Mouse (Mus musculus): ENCODE results near the gene Tmem123. TPM values are rescaled to one million over a fixed set of nuclear protein-coding genes. Genes with fewer than 3 reads are reported as not detected.

The Tmem123 gene
- 13.0 and 21.7 TPM in 2 replicates for polyA plus RNA-seq (2014; fragmentation: Nextera tagmentation; extraction: Ambion mirVana)

DNA sequence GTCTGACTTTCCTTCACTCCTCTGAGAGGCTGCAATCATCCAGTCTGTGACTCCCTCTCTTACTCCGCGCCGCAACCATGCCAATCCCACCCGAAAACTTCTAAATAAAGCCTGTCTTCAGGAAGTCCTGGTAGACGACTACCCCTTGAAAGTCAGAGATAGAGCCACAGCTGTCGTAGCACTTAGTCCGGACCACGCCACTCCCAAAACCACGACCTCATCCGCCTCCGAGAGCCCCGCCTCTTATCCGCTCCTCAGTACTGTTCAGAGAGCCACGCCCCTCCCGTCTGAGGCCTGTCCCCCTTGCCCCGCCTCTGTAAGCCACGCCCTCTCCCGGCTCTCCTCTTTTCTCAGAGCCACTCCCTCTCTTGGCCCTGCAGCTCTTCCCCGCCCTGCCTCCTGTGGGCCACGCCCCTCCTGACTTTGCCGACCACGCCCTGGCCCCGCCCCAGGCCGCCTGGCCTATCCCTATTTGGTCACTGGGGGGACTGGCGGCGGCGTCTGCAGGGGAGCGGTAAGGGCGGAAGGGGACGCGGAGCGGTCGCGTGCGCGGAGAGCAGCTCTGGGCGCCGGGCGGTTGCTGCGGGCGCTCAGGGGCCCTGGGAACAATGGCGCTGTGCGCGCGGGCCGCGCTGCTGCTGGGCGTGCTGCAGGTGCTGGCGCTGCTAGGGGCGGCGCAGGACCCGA is at the start of gene Tmem123:
Gene Tmem123, plus strand, starts transcription at position 428 of the 687 bp plus-strand sequence.
- 1% methylated on average over 52 of the region's 52 CpGs for WGBS
- Histone ChIP-seq H3K27me3 (ENCODE audit: control insufficient read depth, insufficient read depth, low read length) (no peaks in the 10 kb centered on the region), H3K36me3 (ENCODE audit: control insufficient read depth, insufficient read depth, low read length) (no peaks in the 10 kb centered on the region), H3K9me3 (ENCODE audit: control insufficient read depth, low read length) (no peaks in the 10 kb centered on the region), H3K9ac (replicated peaks; ENCODE audit: low read depth, low read length) (peak within 1 kb of the TSS; percentile 72), H3K4me2 (ENCODE audit: low read depth, low read length) (peak within 1 kb of the TSS; percentile 80), H3K4me3 (ENCODE audit: low read depth, low read length) (peak within 1 kb of the TSS; percentile 74), H3K4me1 (ENCODE audit: control insufficient read depth, insufficient read depth, low read length) (peaks cover 6% of the 10 kb centered on the region; the same call in 1 of the 2 replicates), H3K27ac (ENCODE audit: low read depth, low read length) (0 out of 2 replicates have a peak within 1 kb of the TSS, but pooled peaks have one; percentile 28)
- peak; percentile 96 for ATAC-seq (ENCODE audit: low read depth)

DNA sequence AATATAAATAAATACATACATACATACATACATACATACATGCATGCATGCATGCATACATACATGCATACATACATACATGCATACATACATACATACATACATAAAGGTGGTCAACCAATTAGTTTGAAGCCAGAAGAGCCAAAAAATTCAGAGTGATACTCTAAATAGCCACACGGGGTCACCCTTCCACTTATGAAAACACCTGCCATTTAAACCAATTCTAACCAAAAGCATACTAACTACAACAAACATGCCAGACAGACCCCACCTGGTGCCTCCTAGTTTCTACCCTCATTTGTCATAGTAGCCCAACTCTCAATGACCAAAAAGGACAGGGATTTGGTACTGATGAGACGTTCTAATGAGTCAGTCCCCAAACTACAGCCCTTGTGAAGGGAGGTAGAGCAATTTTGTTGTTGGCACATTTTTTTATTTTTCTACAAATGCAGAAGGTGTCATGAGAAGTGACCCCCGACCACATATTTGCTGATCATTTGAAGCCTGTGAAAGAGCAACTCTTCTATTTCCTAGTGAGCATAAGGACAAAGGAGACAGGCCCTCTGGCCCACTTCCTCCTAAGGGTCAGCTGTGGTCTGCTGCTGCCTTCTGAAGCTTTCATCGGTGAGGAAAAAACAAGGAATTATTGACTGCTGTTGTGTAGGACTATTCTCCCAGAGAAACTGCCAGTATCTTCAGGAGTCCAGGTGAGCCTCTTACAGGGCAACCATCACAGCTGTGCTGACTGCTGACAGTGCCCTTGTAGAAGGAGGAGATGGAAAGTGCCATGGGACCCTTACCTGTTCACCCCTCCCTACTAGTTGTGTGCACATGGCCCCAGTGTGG is 49.6 kb upstream of the Tmem123 start:
- Histone ChIP-seq H3K36me3 (ENCODE audit: control insufficient read depth, insufficient read depth, low read length) (no peaks in the 10 kb centered on the region), H3K27me3 (ENCODE audit: control insufficient read depth, insufficient read depth, low read length) (no peaks in the 10 kb centered on the region), H3K4me2 (ENCODE audit: low read depth, low read length) (no peak overlapping the region), H3K4me3 (ENCODE audit: low read depth, low read length) (no peak overlapping the region), H3K4me1 (ENCODE audit: control insufficient read depth, insufficient read depth, low read length) (no peaks in the 10 kb centered on the region), H3K9me3 (ENCODE audit: control insufficient read depth, low read length) (no peaks in the 10 kb centered on the region), H3K9ac (replicated peaks; ENCODE audit: low read depth, low read length) (no peak overlapping the region), H3K27ac (ENCODE audit: low read depth, low read length) (no peak overlapping the region)
- WGBS: 38% methylated on average over 4 of the region's 4 CpGs
- ATAC-seq (ENCODE audit: low read depth): peak; percentile 70; the same call in 1 of the 2 replicates

DNA sequence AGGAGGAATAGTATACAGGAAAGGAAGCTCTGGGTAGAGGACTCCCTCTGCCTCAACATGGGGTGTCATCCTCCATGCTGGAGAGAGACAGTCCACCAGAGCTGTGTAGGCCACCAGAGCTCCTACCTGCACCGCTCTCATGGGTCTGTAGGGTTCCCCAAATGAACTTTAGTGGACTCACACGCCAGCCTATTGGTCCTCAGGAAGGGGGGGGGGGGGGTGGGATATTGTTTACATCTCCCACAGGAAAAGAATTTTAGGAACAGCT is 49.0 kb upstream of the Tmem123 start:
- 85% methylated on average over 2 of the region's 2 CpGs for WGBS
- H3K27me3 ChIP-seq (ENCODE audit: control insufficient read depth, insufficient read depth, low read length): no peaks in the 10 kb centered on the region
- 0 out of 2 replicates have a peak, but pooled peaks have one; percentile 24 for ATAC-seq (ENCODE audit: low read depth)
- H3K4me3 ChIP-seq (ENCODE audit: low read depth, low read length): no peak overlapping the region
- H3K4me2 ChIP-seq (ENCODE audit: low read depth, low read length): no peak overlapping the region
- H3K27ac ChIP-seq (ENCODE audit: low read depth, low read length): no peak overlapping the region
- H3K9me3 ChIP-seq (ENCODE audit: control insufficient read depth, low read length): no peaks in the 10 kb centered on the region
- no peaks in the 10 kb centered on the region for H3K4me1 ChIP-seq (ENCODE audit: control insufficient read depth, insufficient read depth, low read length)
- no peaks in the 10 kb centered on the region for H3K36me3 ChIP-seq (ENCODE audit: control insufficient read depth, insufficient read depth, low read length)
- no peak overlapping the region for H3K9ac ChIP-seq (replicated peaks; ENCODE audit: low read depth, low read length)

DNA sequence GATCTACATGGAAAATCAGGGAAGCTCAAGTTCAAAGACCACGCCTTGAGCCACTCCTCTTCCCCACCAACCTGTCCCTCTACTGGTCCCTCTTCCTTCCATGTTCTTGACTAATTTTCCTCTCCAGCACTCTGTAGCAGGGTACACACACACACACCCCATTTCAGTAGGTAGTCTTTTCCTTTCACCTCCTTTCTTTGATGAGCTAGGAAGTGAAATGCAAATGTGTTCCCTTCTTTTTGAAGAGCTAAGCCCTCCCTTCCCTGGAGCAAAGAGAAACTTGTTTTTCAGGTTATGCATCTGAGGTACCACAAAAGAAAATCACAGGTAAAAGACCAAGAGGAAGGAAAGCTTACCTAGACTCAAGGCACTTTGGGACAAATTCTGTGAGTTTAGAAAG is 42.3 kb upstream of the Tmem123 start:
- H3K4me1 ChIP-seq (ENCODE audit: control insufficient read depth, insufficient read depth, low read length): no peaks in the 10 kb centered on the region
- H3K9me3 ChIP-seq (ENCODE audit: control insufficient read depth, low read length): no peaks in the 10 kb centered on the region
- no peak overlapping the region for H3K27ac ChIP-seq (ENCODE audit: low read depth, low read length)
- H3K4me3 ChIP-seq (ENCODE audit: low read depth, low read length): no peak overlapping the region
- no peaks in the 10 kb centered on the region for H3K27me3 ChIP-seq (ENCODE audit: control insufficient read depth, insufficient read depth, low read length)
- no peak overlapping the region for H3K4me2 ChIP-seq (ENCODE audit: low read depth, low read length)
- H3K36me3 ChIP-seq (ENCODE audit: control insufficient read depth, insufficient read depth, low read length): no peaks in the 10 kb centered on the region
- H3K9ac ChIP-seq (replicated peaks; ENCODE audit: low read depth, low read length): no peak overlapping the region
- WGBS: 95% methylated on average over 1 of the region's 1 CpGs
- no peak for ATAC-seq (ENCODE audit: low read depth)

DNA sequence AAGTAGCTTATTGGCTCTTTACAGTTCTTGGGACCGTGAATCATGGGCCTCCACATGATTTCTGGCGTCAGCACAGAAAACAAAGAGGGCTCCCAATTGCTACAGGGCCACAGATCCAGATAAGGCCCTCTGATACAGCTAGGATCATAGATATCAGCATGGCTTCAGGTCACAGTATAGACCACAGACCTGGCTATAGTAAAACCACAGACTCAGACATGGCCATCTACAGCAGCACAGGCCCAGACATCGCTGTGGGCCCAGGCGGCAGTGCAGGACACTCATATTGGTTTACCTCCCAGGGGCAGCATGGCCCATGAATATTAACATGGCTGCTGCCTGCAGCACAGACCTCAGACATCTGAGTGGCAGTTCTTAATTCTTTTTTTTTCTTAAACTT is 34.8 kb upstream of the Tmem123 start:
- WGBS: 75% methylated on average over 4 of the region's 4 CpGs
- no peak overlapping the region for H3K4me3 ChIP-seq (ENCODE audit: low read depth, low read length)
- H3K36me3 ChIP-seq (ENCODE audit: control insufficient read depth, insufficient read depth, low read length): no peaks in the 10 kb centered on the region
- no peak overlapping the region for H3K4me2 ChIP-seq (ENCODE audit: low read depth, low read length)
- H3K27ac ChIP-seq (ENCODE audit: low read depth, low read length): no peak overlapping the region
- H3K9ac ChIP-seq (replicated peaks; ENCODE audit: low read depth, low read length): no peak overlapping the region
- ATAC-seq (ENCODE audit: low read depth): no peak
- no peaks in the 10 kb centered on the region for H3K9me3 ChIP-seq (ENCODE audit: control insufficient read depth, low read length)
- H3K27me3 ChIP-seq (ENCODE audit: control insufficient read depth, insufficient read depth, low read length): no peaks in the 10 kb centered on the region
- no peaks in the 10 kb centered on the region for H3K4me1 ChIP-seq (ENCODE audit: control insufficient read depth, insufficient read depth, low read length)

DNA sequence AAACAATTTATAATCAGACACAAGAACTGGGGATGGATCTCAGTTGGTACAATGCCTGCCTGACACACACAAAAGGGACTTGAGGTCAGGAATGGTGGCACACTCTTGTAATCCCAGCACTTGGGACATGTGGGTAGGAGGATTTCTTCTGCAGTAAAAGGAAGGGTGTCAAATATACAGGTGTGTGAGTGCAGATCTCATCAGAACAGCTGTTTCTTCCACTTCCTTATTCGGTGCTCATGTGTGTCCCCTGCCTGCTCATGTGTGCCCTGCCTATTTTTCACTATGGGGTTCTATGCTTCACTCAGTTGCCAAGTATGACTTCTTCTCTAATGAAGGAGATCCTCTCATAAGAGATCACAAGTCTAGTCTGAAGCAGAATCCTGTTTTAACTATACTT is 21.1 kb upstream of the Tmem123 start:
- 77% methylated on average over 1 of the region's 1 CpGs for WGBS
- H3K27me3 ChIP-seq (ENCODE audit: control insufficient read depth, insufficient read depth, low read length): no peaks in the 10 kb centered on the region
- no peak overlapping the region for H3K4me3 ChIP-seq (ENCODE audit: low read depth, low read length)
- no peaks in the 10 kb centered on the region for H3K36me3 ChIP-seq (ENCODE audit: control insufficient read depth, insufficient read depth, low read length)
- no peak overlapping the region for H3K27ac ChIP-seq (ENCODE audit: low read depth, low read length)
- no peak overlapping the region for H3K4me2 ChIP-seq (ENCODE audit: low read depth, low read length)
- no peaks in the 10 kb centered on the region for H3K9me3 ChIP-seq (ENCODE audit: control insufficient read depth, low read length)
- no peak overlapping the region for H3K9ac ChIP-seq (replicated peaks; ENCODE audit: low read depth, low read length)
- ATAC-seq (ENCODE audit: low read depth): no peak
- no peaks in the 10 kb centered on the region for H3K4me1 ChIP-seq (ENCODE audit: control insufficient read depth, insufficient read depth, low read length)

DNA sequence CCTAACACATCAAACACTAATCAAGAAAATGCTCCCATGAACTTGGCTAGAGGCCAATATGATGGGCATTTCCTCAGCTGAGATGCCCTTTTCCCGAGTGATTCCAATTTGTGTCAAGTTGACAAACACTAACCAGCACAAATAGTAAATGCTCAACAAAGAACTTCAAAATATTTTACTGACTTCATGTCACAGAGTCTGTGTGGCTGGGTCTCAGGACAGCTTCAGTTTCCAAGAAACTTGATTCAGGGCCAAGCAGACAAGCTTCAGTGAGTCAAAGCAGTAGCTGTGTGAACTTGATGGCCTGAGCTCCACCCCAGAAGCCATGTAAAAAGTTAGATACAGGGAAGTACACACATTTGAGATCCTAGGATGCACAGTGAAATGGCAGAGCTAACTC is 19.7 kb upstream of the Tmem123 start:
- Histone ChIP-seq H3K36me3 (ENCODE audit: control insufficient read depth, insufficient read depth, low read length) (no peaks in the 10 kb centered on the region), H3K9me3 (ENCODE audit: control insufficient read depth, low read length) (no peaks in the 10 kb centered on the region), H3K9ac (replicated peaks; ENCODE audit: low read depth, low read length) (no peak overlapping the region), H3K4me1 (ENCODE audit: control insufficient read depth, insufficient read depth, low read length) (no peaks in the 10 kb centered on the region), H3K4me3 (ENCODE audit: low read depth, low read length) (no peak overlapping the region), H3K27ac (ENCODE audit: low read depth, low read length) (no peak overlapping the region), H3K4me2 (ENCODE audit: low read depth, low read length) (no peak overlapping the region), H3K27me3 (ENCODE audit: control insufficient read depth, insufficient read depth, low read length) (no peaks in the 10 kb centered on the region)
- ATAC-seq (ENCODE audit: low read depth): no peak
- 82% methylated on average over 1 of the region's 1 CpGs for WGBS

DNA sequence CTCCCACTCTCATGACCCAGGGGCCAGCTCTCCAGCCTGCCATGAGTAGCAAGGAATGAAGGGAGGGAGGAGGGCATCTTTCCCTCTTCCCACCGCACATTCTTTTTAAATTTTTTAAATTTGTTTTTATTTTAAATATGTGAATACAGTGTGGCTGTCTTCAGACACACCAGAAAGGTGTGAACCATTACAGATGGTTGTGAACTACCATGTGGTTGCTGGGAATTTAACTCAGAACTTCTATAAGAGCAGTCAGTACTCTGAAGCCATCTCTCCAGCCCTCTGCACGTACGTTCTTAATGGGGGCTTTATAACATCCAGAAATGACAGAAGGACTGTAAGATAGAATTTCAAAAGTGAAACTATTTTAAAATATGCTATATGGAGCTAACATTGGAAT is 15.0 kb upstream of the Tmem123 start:
- no peaks in the 10 kb centered on the region for H3K36me3 ChIP-seq (ENCODE audit: control insufficient read depth, insufficient read depth, low read length)
- ATAC-seq (ENCODE audit: low read depth): no peak
- WGBS: 91% methylated on average over 3 of the region's 3 CpGs

DNA sequence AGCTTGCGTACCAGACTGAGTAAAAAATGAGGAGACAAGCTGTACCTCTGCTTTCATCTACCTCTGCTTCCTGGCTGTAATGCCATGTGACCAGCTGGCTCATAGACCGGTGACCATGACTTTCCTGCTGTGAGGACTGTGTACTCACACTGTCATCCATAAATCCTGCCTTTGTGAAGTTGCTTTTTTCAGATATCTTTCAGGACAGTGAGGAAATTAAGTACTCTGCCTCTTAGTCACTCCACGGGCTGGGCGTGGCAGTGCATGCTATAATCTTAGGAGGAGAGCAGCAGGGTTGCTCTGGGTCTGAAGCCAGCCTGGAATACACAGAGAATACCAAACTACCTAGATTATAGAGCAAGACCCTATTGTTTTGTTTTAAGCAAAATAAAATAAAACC is 14.3 kb upstream of the Tmem123 start:
- H3K27ac ChIP-seq (ENCODE audit: low read depth, low read length): no peak overlapping the region
- H3K36me3 ChIP-seq (ENCODE audit: control insufficient read depth, insufficient read depth, low read length): no peaks in the 10 kb centered on the region
- no peak overlapping the region for H3K4me3 ChIP-seq (ENCODE audit: low read depth, low read length)
- no peaks in the 10 kb centered on the region for H3K9me3 ChIP-seq (ENCODE audit: control insufficient read depth, low read length)
- ATAC-seq (ENCODE audit: low read depth): no peak
- no peaks in the 10 kb centered on the region for H3K4me1 ChIP-seq (ENCODE audit: control insufficient read depth, insufficient read depth, low read length)
- no peak overlapping the region for H3K4me2 ChIP-seq (ENCODE audit: low read depth, low read length)
- H3K27me3 ChIP-seq (ENCODE audit: control insufficient read depth, insufficient read depth, low read length): no peaks in the 10 kb centered on the region
- WGBS: 56% methylated on average over 4 of the region's 4 CpGs
- H3K9ac ChIP-seq (replicated peaks; ENCODE audit: low read depth, low read length): no peak overlapping the region

More for the DNA sequence above, 15.0 kb upstream of the Tmem123 start:
- Histone ChIP-seq H3K27me3 (ENCODE audit: control insufficient read depth, insufficient read depth, low read length) (no peaks in the 10 kb centered on the region), H3K4me3 (ENCODE audit: low read depth, low read length) (no peak overlapping the region), H3K4me1 (ENCODE audit: control insufficient read depth, insufficient read depth, low read length) (no peaks in the 10 kb centered on the region), H3K9me3 (ENCODE audit: control insufficient read depth, low read length) (no peaks in the 10 kb centered on the region), H3K4me2 (ENCODE audit: low read depth, low read length) (no peak overlapping the region), H3K27ac (ENCODE audit: low read depth, low read length) (no peak overlapping the region), H3K9ac (replicated peaks; ENCODE audit: low read depth, low read length) (no peak overlapping the region)

Measured in neural tube, embryonic 14.5 days (tissue).